Mouse (Mus musculus) stomach, embryonic 15.5 days (tissue): ENCODE results near the gene Paics. TPM values are rescaled to one million over a fixed set of nuclear protein-coding genes. Genes with fewer than 3 reads are reported as not detected.

Experiments
- ATAC-seq: fragments of 200-750 bp; cut with Nextera tagmentation; 2 replicates; pipeline ENCODE4 v1.8.0; 2017; ENCODE audit warnings: low read depth, moderate number of reproducible peaks, moderate TSS enrichment; ENCODE audit not compliant: insufficient read depth, low FRiP score
- H3K27ac ChIP-seq: fragments of 300-500 bp; sonication (generic); 2 replicates; pipeline ENCODE4 v1.5.1; 2015; ENCODE audit warnings: mild to moderate bottlenecking, inconsistent platforms
- H3K27me3 ChIP-seq: fragments of 300-500 bp; sonication (generic); replicated peaks from 2 replicates; pipeline ENCODE4 v1.6.1; 2015; ENCODE audit warnings: inconsistent platforms
- H3K36me3 ChIP-seq: fragments of 300-500 bp; sonication (generic); 2 replicates; pipeline ENCODE4 v1.6.1; 2015; ENCODE audit warnings: inconsistent platforms
- H3K4me1 ChIP-seq: fragments of 300-500 bp; sonication (generic); 2 replicates; pipeline ENCODE4 v1.6.1; 2015; ENCODE audit warnings: inconsistent platforms
- H3K4me2 ChIP-seq: fragments of 300-500 bp; sonication (generic); 2 replicates; pipeline ENCODE4 v1.6.1; 2015; ENCODE audit warnings: mild to moderate bottlenecking, inconsistent platforms
- H3K4me3 ChIP-seq: fragments of 300-500 bp; sonication (generic); replicated peaks from 2 replicates; pipeline ENCODE4 v1.5.1; 2015; ENCODE audit warnings: inconsistent platforms
- H3K9ac ChIP-seq: fragments of 300-500 bp; sonication (generic); 2 replicates; pipeline ENCODE4 v1.6.1; 2015; ENCODE audit warnings: inconsistent platforms
- H3K9me3 ChIP-seq: fragments of 300-500 bp; sonication (generic); 2 replicates; pipeline ENCODE4 v1.6.1; 2016; ENCODE audit warnings: inconsistent platforms
- WGBS: fragments of 180-500 bp; shearing (Covaris S2); methylation state at CpG from one replicate; pipeline ENCODE4 v1.1.7; 2015; 5-methylcytosine and 5-hydroxymethylcytosine counted together
- polyA plus RNA-seq: library from polyadenylated mRNA; unstranded; fragments of >200 nt; fragmentation: Nextera tagmentation; extraction: Ambion mirVana; gene quantifications from 2 replicates; pipeline ENCODE4 v1.2.1, GENCODE M21; 2015

Paics gene
- polyA plus RNA-seq, 1 experiment from 2014 or later, result 220 TPM

DNA sequence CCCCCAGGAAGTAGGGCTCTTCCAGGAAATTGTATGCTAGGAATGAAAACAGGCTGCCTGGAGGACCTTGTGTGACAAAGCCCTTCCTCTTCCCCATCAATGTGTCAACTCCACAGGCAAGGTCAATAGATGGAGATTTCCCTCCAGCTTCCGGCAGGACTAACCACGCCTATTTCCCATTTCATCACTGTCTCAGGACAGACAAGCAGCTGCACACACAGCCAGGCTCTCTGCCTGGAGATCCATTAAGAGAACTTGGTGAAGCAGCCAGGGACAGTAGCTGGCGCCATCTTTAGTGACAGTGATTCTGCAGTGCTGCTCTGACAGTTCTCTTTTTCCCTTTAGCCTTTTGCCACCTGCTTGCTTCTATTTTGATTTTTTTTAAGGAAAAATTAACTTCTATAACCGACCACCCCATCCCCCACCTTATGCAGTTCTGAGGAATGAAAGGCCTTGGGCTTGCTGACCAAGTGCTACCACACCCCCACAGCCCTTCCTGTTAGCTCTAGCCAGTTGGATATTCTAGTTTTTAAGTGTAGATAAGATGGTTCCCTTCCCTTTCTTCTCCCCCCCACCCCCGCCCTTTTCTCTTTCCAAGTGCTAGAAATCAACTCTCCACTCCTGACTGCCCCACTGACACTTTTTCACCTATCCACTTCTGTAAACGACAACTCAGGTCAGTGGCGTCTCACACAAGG is 21.8 kb upstream of the Paics start:
- H3K27ac ChIP-seq, result no peak overlapping the region
- H3K9me3 ChIP-seq, result no peaks in the 10 kb centered on the region
- no peak for ATAC-seq
- H3K36me3 ChIP-seq, result peaks cover 20% of the 10 kb centered on the region
- H3K4me3 ChIP-seq, result no peak overlapping the region
- peaks cover 4% of the 10 kb centered on the region; the same call in 1 of the 2 replicates for H3K4me1 ChIP-seq
- no peaks in the 10 kb centered on the region for H3K27me3 ChIP-seq
- H3K9ac ChIP-seq, result no peak overlapping the region
- 59% methylated on average over 7 of the region's 7 CpGs for WGBS
- no peak overlapping the region for H3K4me2 ChIP-seq

DNA sequence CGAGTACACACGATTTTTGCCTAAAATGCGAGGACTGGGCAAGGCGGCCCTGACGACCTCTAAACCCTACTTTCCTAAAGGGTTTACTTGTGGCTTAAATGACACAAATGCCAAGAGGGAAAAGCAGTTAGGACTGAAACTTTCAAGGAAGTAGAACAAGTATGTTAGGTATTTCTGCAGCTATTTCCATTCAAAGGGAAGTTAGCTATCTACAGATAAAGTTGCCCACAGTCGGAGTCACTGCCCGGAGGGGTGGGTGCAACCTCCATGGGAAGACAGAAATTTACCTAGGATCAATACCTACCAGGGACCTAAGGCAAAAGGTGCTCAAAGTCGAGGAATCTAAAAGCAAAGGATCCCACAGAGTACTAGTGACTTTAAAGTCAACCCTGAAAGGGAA is 11.4 kb upstream of the Paics start:
- H3K4me3 ChIP-seq, result no peak overlapping the region
- WGBS, result 86% methylated on average over 8 of the region's 8 CpGs
- H3K36me3 ChIP-seq, result peaks cover 4% of the 10 kb centered on the region; the same call in 1 of the 2 replicates
- H3K4me2 ChIP-seq, result no peak overlapping the region
- H3K9ac ChIP-seq, result no peak overlapping the region
- no peaks in the 10 kb centered on the region for H3K27me3 ChIP-seq
- H3K4me1 ChIP-seq, result no peaks in the 10 kb centered on the region
- H3K27ac ChIP-seq, result no peak overlapping the region
- ATAC-seq, result no peak
- no peaks in the 10 kb centered on the region for H3K9me3 ChIP-seq

DNA sequence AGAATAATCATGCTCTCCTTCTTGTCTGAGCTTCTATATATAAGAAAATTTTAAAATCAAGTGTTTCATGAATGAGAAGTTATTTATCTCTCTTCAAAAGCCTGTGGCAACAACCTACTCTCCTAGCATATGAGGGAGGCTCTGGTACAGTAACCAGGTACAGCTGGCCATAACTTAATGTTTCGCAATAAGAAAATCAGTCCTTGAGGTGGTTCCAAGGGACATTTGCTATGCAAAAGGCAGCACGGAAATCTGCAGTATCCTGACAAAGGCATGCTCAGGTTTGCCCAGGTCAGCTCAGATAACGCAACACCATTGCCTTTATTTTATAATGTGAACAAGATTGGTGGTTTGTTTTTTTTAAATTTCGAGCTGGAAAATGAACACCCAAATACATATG is 9.1 kb upstream of the Paics start:
- no peak for ATAC-seq
- H3K9ac ChIP-seq, result no peak overlapping the region
- WGBS, result 65% methylated on average over 4 of the region's 4 CpGs
- H3K36me3 ChIP-seq, result peaks cover 4% of the 10 kb centered on the region; the same call in 1 of the 2 replicates
- no peak overlapping the region for H3K4me2 ChIP-seq
- H3K9me3 ChIP-seq, result no peaks in the 10 kb centered on the region
- H3K27me3 ChIP-seq, result no peaks in the 10 kb centered on the region
- H3K27ac ChIP-seq, result no peak overlapping the region
- H3K4me1 ChIP-seq, result no peaks in the 10 kb centered on the region
- no peak overlapping the region for H3K4me3 ChIP-seq

- peak; percentile 58; the same call in 1 of the 2 replicates for ATAC-seq
- no peaks in the 10 kb centered on the region for H3K9me3 ChIP-seq
- no peak overlapping the region for H3K9ac ChIP-seq
- H3K4me2 ChIP-seq, result no peak overlapping the region
- WGBS, result 76% methylated on average over 4 of the region's 4 CpGs
- no peak overlapping the region for H3K27ac ChIP-seq
- H3K4me3 ChIP-seq, result no peak overlapping the region
- H3K36me3 ChIP-seq, result peaks cover 4% of the 10 kb centered on the region; the same call in 1 of the 2 replicates
- H3K27me3 ChIP-seq, result no peaks in the 10 kb centered on the region
- no peaks in the 10 kb centered on the region for H3K4me1 ChIP-seq
These were observed 8.6 kb upstream of the Paics start for GRCm38 (mm10) chr5:76942505-76942904.

DNA sequence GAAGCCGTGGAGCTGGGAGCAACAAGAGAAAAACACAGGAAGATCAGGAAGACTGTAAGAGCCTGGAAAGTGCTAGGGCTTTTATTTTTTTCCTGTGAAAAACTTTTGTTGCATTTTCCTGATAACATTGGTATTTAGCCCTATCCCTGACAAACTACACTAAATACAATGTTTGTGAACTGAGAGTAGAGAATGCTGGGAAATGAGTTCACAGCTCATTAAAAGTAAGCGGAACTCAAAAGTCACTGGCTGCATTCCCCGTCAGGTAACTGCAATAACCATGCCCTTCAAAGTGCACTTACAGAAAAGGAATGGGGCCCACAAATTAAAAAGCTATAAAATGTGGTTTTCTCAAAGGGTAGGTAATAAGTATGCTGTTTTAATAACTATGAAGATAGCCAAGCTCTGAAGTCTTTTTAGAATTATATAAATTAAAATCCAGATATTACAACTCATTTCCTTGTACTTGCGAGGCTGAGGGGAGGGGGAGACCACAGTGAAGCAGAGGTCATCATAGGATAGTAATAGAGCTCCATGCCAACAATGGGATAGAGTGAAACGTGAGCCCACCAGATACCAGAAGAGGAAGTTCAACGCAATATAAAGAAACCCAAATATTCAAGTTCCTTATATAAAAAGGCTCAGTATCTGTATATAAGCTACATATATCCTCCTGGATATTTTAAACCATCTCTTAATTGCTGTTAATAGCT is 6.0 kb upstream of the Paics start:
- H3K4me2 ChIP-seq, result no peak overlapping the region
- H3K9ac ChIP-seq, result no peak overlapping the region
- H3K27ac ChIP-seq, result no peak overlapping the region
- WGBS, result 68% methylated on average over 6 of the region's 6 CpGs
- no peaks in the 10 kb centered on the region for H3K27me3 ChIP-seq
- H3K4me1 ChIP-seq, result peaks cover 8% of the 10 kb centered on the region
- H3K9me3 ChIP-seq, result no peaks in the 10 kb centered on the region
- ATAC-seq, result no peak
- H3K4me3 ChIP-seq, result no peak overlapping the region
- H3K36me3 ChIP-seq, result no peaks in the 10 kb centered on the region

GRCm38 (mm10) chr5:76945678-76946033 is 5.5 kb upstream of the Paics start:
- WGBS, result 74% methylated on average over 2 of the region's 2 CpGs
- no peak overlapping the region for H3K4me3 ChIP-seq

DNA sequence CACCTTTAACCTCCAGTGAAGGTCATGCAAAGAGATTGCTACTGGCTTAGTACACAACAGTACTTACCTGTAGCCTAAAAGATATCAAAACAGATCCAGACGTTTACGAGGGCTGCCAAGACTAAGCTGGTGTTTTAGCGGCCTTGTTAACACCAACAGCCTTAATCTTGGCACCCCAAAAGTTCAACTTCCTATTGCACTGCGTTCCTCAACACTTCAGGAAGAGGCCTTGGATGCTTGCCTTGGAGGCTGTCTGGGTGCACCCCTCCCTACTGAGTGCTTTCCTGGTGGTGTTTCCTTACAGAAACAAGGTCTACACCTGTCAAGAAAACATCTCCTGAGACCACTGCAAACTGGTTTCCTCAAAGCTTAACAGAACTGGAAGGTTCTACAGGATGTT is 4.0 kb upstream of the Paics start:
- Histone ChIP-seq H3K4me3 (no peak overlapping the region), H3K9me3 (no peaks in the 10 kb centered on the region), H3K27ac (no peak overlapping the region), H3K9ac (no peak overlapping the region), H3K27me3 (no peaks in the 10 kb centered on the region), H3K4me2 (no peak overlapping the region), H3K4me1 (peaks cover 8% of the 10 kb centered on the region), H3K36me3 (no peaks in the 10 kb centered on the region)
- WGBS, result 71% methylated on average over 4 of the region's 4 CpGs
- ATAC-seq, result no peak

More at GRCm38 (mm10) chr5:76945678-76946033, 5.5 kb upstream of the Paics start:
- Histone ChIP-seq H3K36me3 (no peaks in the 10 kb centered on the region), H3K27me3 (no peaks in the 10 kb centered on the region), H3K27ac (no peak overlapping the region), H3K9ac (no peak overlapping the region), H3K4me2 (no peak overlapping the region), H3K4me1 (peaks cover 8% of the 10 kb centered on the region), H3K9me3 (no peaks in the 10 kb centered on the region)
- no peak for ATAC-seq

GRCm38 (mm10) chr5:76947758-76948157 is 3.3 kb upstream of the Paics start:
- Histone ChIP-seq H3K4me1 (peaks cover 8% of the 10 kb centered on the region), H3K27me3 (no peaks in the 10 kb centered on the region), H3K9me3 (no peaks in the 10 kb centered on the region), H3K4me3 (no peak overlapping the region), H3K4me2 (no peak overlapping the region), H3K36me3 (no peaks in the 10 kb centered on the region), H3K27ac (no peak overlapping the region), H3K9ac (no peak overlapping the region)
- ATAC-seq, result no peak
- WGBS, result 92% methylated on average over 4 of the region's 4 CpGs

DNA sequence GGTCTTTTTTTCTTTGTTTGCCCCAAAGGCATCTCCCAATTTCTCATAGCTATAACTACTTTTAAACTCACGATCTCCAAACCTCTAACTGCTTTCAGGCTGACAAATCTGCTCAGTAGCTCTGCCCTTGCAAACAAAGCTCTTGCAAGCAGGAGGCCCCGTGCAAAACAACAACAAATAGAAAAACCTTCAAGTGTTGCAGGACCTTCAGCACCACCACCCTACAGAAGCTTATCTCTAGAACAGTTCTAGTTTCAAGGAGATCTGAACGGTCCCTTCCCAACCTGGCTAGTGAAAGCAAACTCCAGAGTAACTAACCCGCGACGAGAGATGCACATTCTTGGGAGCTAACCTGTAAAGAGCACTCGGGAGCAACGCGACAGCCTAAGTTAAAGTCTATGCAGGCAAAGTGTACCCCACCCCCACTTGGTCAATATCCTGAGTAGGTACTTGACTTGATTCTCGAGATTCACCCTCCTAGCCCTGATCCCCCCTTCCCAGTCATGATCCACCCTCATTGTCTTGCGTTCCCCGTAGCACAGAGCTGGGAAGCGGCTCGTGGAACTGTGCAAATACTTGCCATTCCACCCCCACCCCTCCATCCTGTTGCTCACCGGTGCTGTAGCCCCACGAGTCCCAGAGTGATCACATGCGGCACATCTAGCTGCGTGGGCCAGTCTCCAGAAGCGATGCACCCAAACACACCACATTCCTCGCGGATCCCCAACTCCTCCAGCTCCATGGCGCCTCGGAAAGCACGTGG is 583 bp upstream of the Paics start:
- no peaks in the 10 kb centered on the region for H3K9me3 ChIP-seq
- H3K27me3 ChIP-seq, result no peaks in the 10 kb centered on the region
- peaks cover 5% of the 10 kb centered on the region; the same call in 1 of the 2 replicates for H3K36me3 ChIP-seq
- peaks cover 8% of the 10 kb centered on the region for H3K4me1 ChIP-seq
- H3K4me2 ChIP-seq, result peak overlapping the region; percentile 72
- H3K27ac ChIP-seq, result peak overlapping the region; percentile 81
- ATAC-seq, result no peak
- WGBS, result under 1% methylated on average over 24 of the region's 24 CpGs
- H3K9ac ChIP-seq, result peak overlapping the region; percentile 45; the same call in 1 of the 2 replicates
- peak overlapping the region; percentile 69 for H3K4me3 ChIP-seq

DNA sequence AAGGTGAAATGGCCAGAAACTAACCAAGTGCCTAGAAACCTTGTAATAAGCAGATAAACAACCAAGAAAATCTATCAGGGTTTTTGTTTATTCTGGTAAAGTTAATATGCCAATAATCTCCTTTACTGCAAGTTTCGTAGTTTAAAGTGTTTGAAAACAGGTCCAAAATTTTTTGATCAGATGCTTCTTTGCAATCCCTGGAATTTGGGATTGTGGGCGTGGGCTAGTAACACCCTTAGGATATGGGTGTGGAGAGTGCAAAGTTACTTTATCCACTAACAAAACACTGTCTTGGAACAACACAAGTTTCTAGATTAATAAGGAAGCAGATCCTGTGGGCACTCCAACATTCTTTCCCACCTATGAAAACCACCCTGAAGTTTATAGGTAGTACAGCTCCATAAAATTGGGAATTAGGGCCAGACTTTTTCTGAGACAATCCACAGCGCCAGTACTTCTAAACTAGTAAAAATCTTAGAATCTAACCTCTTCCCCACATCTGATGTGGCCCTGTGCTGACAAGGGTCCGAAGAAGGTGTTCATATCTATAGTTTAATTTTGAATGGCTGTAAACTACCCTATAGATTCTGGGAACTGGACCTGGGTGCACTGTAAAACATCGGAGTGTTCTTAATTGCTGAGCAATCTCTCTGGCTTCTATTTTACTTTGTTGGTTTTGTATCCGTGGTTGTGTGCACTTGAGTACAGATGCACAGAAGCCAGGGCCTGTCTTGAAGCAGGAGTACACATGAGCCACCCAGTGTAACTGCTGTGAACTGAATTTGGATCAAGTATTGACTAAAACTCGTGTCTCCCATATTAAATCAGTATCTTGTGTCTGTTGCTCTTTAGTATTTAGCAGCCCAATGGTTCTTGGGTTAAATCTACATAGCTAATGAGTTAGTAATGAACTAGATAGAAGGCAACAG is 1.3 kb downstream of the Paics start:
- ATAC-seq, result no peak
- Histone ChIP-seq H3K9me3 (no peaks in the 10 kb centered on the region), H3K36me3 (peaks cover 19% of the 10 kb centered on the region), H3K4me1 (peaks cover 8% of the 10 kb centered on the region), H3K4me2 (peak overlapping the region; percentile 72), H3K27ac (peak overlapping the region; percentile 88), H3K4me3 (peak overlapping the region; percentile 69), H3K27me3 (no peaks in the 10 kb centered on the region), H3K9ac (peak overlapping the region; percentile 67)
- WGBS, result 10% methylated on average over 7 of the region's 7 CpGs

DNA sequence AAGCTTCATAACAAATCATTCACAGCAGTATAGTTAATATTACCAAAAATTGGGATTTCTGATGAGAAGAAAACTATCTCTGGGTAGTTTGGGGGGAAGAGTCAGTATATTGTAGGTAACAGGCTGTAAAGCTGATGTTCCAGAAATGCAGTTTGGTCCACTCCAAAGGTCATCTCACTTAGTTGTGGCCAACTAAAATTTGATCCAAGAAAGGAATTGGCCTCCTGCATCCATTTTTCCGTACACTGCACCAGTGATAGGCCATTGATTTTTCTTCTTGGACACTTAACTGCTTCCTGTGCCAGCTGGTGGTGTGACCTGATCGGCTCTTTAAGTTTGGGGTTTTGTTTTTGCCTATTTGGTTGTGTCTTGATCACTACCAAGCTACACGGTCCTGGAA is 2.7 kb downstream of the Paics start:
- Histone ChIP-seq H3K27ac (no peak overlapping the region), H3K27me3 (no peaks in the 10 kb centered on the region), H3K36me3 (peaks cover 25% of the 10 kb centered on the region), H3K9me3 (no peaks in the 10 kb centered on the region), H3K4me3 (no peak overlapping the region), H3K9ac (no peak overlapping the region), H3K4me2 (no peak overlapping the region), H3K4me1 (peaks cover 8% of the 10 kb centered on the region)
- 67% methylated on average over 3 of the region's 3 CpGs for WGBS
- ATAC-seq, result no peak
